Mouse (Mus musculus) layer of hippocampus, adult 2 months (tissue): ENCODE measurements at regions not wholly inside any gene's neighbourhood (a gene's known extent, or its start where the extent isn't known, plus 50 kb on each side); places are given as distances from the start of the nearest gene placed in this dataset.
"Not testable (repeated sequence)": the region's sequence is repeated elsewhere in the genome, so short reads cannot be mapped to it uniquely, and the experiment has no call there.

Experiments used
- DNase-seq, 2 experiments: peaks; one replicate each; pipeline ENCODE4 v3.0.0; 2022; ENCODE audit warnings: low spot score in 2 of 2
- H3K27ac ChIP-seq: fragments of 200-600 bp; 2 replicates; pipeline ENCODE4 v1.8.1; 2022
- H3K4me3 ChIP-seq: fragments of 200-600 bp; 2 replicates; pipeline ENCODE4 v1.8.1; 2022; ENCODE audit warnings: mild to moderate bottlenecking
- CTCF ChIP-seq: fragments of 200-600 bp; conservative IDR thresholded peaks from 2 replicates; pipeline ENCODE4 v1.8.1; 2022; ENCODE audit warnings: antibody characterized with exemption, mild to moderate bottlenecking, moderate library complexity

GRCm38 (mm10) chr1:164522377-164523150 is 64.4 kb upstream of the Atp1b1 start:
- TF ChIP-seq CTCF, result no peak
- DNase-seq, result no peak
- no peak overlapping the region for H3K4me3 ChIP-seq
- no peak overlapping the region for H3K27ac ChIP-seq

GRCm38 (mm10) chr1:164521371-164522130 is 63.4 kb upstream of the Atp1b1 start:
- no peak for DNase-seq
- Histone ChIP-seq H3K4me3 (no peak overlapping the region), H3K27ac (no peak overlapping the region)
- no peak for TF ChIP-seq CTCF

GRCm38 (mm10) chr1:164518866-164519265 is 60.7 kb upstream of the Atp1b1 start:
- Histone ChIP-seq H3K4me3 (no peak overlapping the region), H3K27ac (no peak overlapping the region)
- no peak for TF ChIP-seq CTCF
- no peak for DNase-seq

- TF ChIP-seq CTCF, result no peak
- Histone ChIP-seq H3K4me3 (no peak overlapping the region), H3K27ac (no peak overlapping the region)
- no peak for DNase-seq
These were observed 60.2 kb upstream of the Atp1b1 start for GRCm38 (mm10) chr1:164518308-164518707.

DNA sequence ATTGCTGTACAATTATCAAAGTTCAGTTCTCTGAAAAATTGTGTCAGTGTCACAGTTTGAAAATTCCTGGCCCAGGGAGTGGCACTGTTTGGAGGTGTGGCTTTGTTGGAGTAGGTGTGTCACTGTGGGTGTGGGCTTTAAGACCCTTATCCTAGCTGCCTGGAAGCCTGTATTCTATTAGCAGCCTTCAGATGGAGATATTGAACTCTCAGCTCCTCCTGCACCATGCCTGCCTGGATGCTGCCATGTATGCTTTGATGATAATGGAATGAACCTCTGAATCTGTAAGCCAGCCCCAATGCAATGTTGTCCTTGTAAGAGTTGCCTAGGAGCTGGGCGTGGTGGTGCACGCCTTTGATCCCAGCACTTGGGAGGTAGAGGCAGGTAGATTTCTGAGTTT is 59.2 kb upstream of the Atp1b1 start:
- not testable (repeated sequence) for H3K27ac ChIP-seq, H3K4me3 ChIP-seq, DNase-seq

GRCm38 (mm10) chr1:164511628-164512385 is 53.7 kb upstream of the Atp1b1 start:
- TF ChIP-seq CTCF, result no peak
- DNase-seq, result no peak

GRCm38 (mm10) chr1:164509226-164509625 is 51.1 kb upstream of the Atp1b1 start:
- H3K4me3 ChIP-seq, result no peak overlapping the region
- no peak for DNase-seq
- no peak for TF ChIP-seq CTCF
- no peak overlapping the region for H3K27ac ChIP-seq

More at GRCm38 (mm10) chr1:164511628-164512385, 53.7 kb upstream of the Atp1b1 start:
- no peak overlapping the region for H3K4me3 ChIP-seq
- no peak overlapping the region for H3K27ac ChIP-seq

GRCm38 (mm10) chr1:164508556-164508955 is 50.4 kb upstream of the Atp1b1 start:
- Histone ChIP-seq H3K27ac (no peak overlapping the region), H3K4me3 (no peak overlapping the region)
- no peak for DNase-seq
- no peak for TF ChIP-seq CTCF

DNA sequence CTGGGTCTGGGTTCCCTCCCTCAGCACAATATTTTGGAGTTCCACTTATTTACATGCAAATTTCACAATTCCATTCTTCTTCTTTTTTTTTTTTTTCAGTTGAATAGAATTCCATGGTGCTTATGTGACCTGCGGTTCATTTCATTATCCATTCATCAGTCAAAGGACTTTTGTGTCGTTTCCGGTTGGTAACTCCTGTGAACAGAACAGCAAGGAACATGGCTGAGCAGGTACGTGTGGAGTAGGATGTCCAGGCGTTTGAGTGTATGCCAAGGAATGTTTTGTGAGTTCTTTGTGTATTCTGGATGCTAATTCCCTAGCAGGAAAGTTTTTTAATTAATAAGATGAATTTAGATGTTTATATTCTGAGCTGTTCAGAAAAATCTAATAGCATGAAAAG is 50.0 kb upstream of the Atp1b1 start:
- Histone ChIP-seq H3K27ac (no peak overlapping the region), H3K4me3 (no peak overlapping the region)
- no peak for TF ChIP-seq CTCF
- DNase-seq, result no peak
